Comparison of ENCODE assay signal across 11 mouse cellular contexts in genomic region chr3:41168181-41168967, GRCm38 (mm10).
DNase-seq lines count a peak whose midpoint lies in the region; ATAC-seq and TF ChIP-seq lines count a peak whose summit lies in the region.
"Had no signal": no experiment of that assay in that cellular context is flagged by ENCODE, and none has a peak within 500 bp of the region (broad histone marks: within the 10 kb centered on the region; RNA-seq: fewer than 3 reads in every experiment).

No protein-coding gene starts in this region.

- no peak overlapping the region for H3K4me2 ChIP-seq in hindbrain, embryonic 11.5 days (replicated peaks; ENCODE audit: low read depth, low read length)
- no peak overlapping the region for H3K4me2 ChIP-seq in hindbrain, embryonic 12.5 days (replicated peaks)

- peak; percentile 15 for DNase-seq in hindbrain, embryonic 11.5 days (ENCODE audit: low spot score)
- DNase-seq in thymus, adult 2 months, result no peak
- no peak for DNase-seq in thymus, postnatal 36 days
- peak; percentile 38 for DNase-seq in induced T-regulatory cell, adult 2 months (ENCODE audit: low read depth)
- DNase-seq in splenic B cell, adult 2 months (ENCODE audit: low read depth, low spot score), result peak; percentile 18
- no peak for DNase-seq in c-Kit-positive CD71-positive TER-119-positive erythroid progenitor cells, embryonic 14.5 days (ENCODE audit: low spot score)
- DNase-seq in adrenal gland, postnatal 4 days (ENCODE audit: low spot score in 2 of 2), result no peak
- DNase-seq: cerebellum, postnatal 36 days had no signal

- TF ChIP-seq POLR2A in thymus, adult 2 months (IDR thresholded peaks at IDR 0.05; ENCODE audit: control insufficient read depth, extremely low read depth, insufficient read depth, low read length, poor library complexity), result no peak

- no peak overlapping the region for H3K4me3 ChIP-seq in hindbrain, embryonic 11.5 days (ENCODE audit: low read depth, low read length)
- H3K4me3 ChIP-seq in hindbrain, embryonic 12.5 days, result no peak overlapping the region
- no peak overlapping the region for H3K4me3 ChIP-seq in thymus, adult 2 months (ENCODE audit: control insufficient read depth, insufficient read depth, low read length)

- H3K27ac ChIP-seq in hindbrain, embryonic 11.5 days (ENCODE audit: low read depth, low read length), result no peak overlapping the region
- no peak overlapping the region for H3K27ac ChIP-seq in hindbrain, embryonic 12.5 days
- H3K27ac ChIP-seq in thymus, adult 2 months (ENCODE audit: control insufficient read depth, insufficient read depth, low read length), result no peak overlapping the region
- H3K27ac ChIP-seq: macrophage had no signal

- TF ChIP-seq CTCF in thymus, adult 2 months (IDR thresholded peaks at IDR 0.05; ENCODE audit: borderline replicate concordance, control insufficient read depth, extremely low read depth, insufficient read depth, low read length, poor library complexity), result peak; percentile 27; the same call in 1 of the 2 replicates

- H3K36me3 ChIP-seq in hindbrain, embryonic 11.5 days (ENCODE audit: control insufficient read depth, insufficient read depth, low read length), result no peaks in the 10 kb centered on the region
- no peaks in the 10 kb centered on the region for H3K36me3 ChIP-seq in hindbrain, embryonic 12.5 days
- H3K36me3 ChIP-seq in thymus, adult 2 months (ENCODE audit: control insufficient read depth, insufficient read depth, low read length), result no peaks in the 10 kb centered on the region
- H3K36me3 ChIP-seq in splenic B cell, adult 2 months (ENCODE audit: control insufficient read depth, insufficient read depth, low read length, poor library complexity, severe bottlenecking), result no peaks in the 10 kb centered on the region

- H3K9ac ChIP-seq in hindbrain, embryonic 11.5 days (ENCODE audit: low read depth, low read length), result no peak overlapping the region
- no peak overlapping the region for H3K9ac ChIP-seq in hindbrain, embryonic 12.5 days

- no peak for ATAC-seq in hindbrain, embryonic 11.5 days (ENCODE audit: low FRiP score)
- ATAC-seq in hindbrain, embryonic 12.5 days (ENCODE audit: low FRiP score), result no peak
- ATAC-seq: inflammation-experienced regulatory T-cells, adult 6 months had no signal

- WGBS in hindbrain, embryonic 11.5 days, result 87% methylated on average over 11 of the region's 11 CpGs
- 87% methylated on average over 11 of the region's 11 CpGs for WGBS in hindbrain, embryonic 12.5 days
- WGBS in thymus, adult 2 months, result 78% methylated on average over 11 of the region's 11 CpGs

- no peaks in the 10 kb centered on the region for H3K4me1 ChIP-seq in hindbrain, embryonic 11.5 days (replicated peaks; ENCODE audit: control insufficient read depth, insufficient read depth, low read length)
- H3K4me1 ChIP-seq in hindbrain, embryonic 12.5 days, result no peaks in the 10 kb centered on the region
- peaks cover 5% of the 10 kb centered on the region for H3K4me1 ChIP-seq in thymus, adult 2 months (replicated peaks; ENCODE audit: control insufficient read depth, insufficient read depth, low read length)

- H3K9me3 ChIP-seq in hindbrain, embryonic 11.5 days (ENCODE audit: control insufficient read depth, low read length), result no peaks in the 10 kb centered on the region
- H3K9me3 ChIP-seq in hindbrain, embryonic 12.5 days (replicated peaks), result no peaks in the 10 kb centered on the region

- H3K27me3 ChIP-seq in hindbrain, embryonic 11.5 days (ENCODE audit: control insufficient read depth, insufficient read depth, low read length), result no peaks in the 10 kb centered on the region
- no peaks in the 10 kb centered on the region for H3K27me3 ChIP-seq in hindbrain, embryonic 12.5 days
- no peaks in the 10 kb centered on the region for H3K27me3 ChIP-seq in thymus, adult 2 months (ENCODE audit: control insufficient read depth, insufficient read depth, low read length)
- no peaks in the 10 kb centered on the region for H3K27me3 ChIP-seq in splenic B cell, adult 2 months (ENCODE audit: control insufficient read depth, insufficient read depth, low read length, poor library complexity, severe bottlenecking)

Comparison
In these comparisons a context has a peak if more than half of its experiments do, and no peak if none do; other contexts are left out.
1. DNase-seq: peak in hindbrain, embryonic 11.5 days (single experiment), induced T-regulatory cell, adult 2 months (single experiment) and splenic B cell, adult 2 months (single experiment); none in thymus, adult 2 months (single experiment), thymus, postnatal 36 days (0 of 2), c-Kit-positive CD71-positive TER-119-positive erythroid progenitor cells, embryonic 14.5 days (single experiment) and adrenal gland, postnatal 4 days (0 of 2).